Mouse (Mus musculus): ENCODE results near the gene Wdr78.
A peak's percentile ranks its signal among the peaks of the same experiment; 100 is the strongest.

The Wdr78 gene

GRCm38 (mm10) chr4:103114184-103115111 lies at the start of gene Wdr78, which contains the start of gene Mier1:
TSS of gene Wdr78 (minus strand) at chr4:103114555.
TSS of gene Mier1 (plus strand) at chr4:103114390.
- peak; percentile 98 for DNase-seq

DNA sequence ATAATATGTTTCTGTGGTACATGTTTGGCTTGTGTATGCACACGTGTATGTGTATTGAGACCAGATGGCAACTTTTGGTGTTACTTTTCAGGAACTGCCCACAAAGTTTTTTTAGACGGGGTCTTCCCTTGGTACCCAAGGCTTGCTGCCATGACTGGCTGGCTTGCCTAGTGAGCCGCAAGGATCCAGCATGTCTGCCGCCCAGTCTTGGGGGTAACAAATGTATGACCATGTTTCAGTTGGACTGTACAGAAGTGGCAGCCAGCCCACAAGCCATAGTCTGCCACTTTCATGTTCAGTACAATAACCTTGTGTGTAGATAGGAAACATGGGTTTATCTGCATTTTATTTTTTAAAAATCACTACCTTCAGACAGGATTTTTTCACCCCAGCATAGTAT lies 44.4 kb upstream of the Wdr78 start:
- no peak for DNase-seq

DNA sequence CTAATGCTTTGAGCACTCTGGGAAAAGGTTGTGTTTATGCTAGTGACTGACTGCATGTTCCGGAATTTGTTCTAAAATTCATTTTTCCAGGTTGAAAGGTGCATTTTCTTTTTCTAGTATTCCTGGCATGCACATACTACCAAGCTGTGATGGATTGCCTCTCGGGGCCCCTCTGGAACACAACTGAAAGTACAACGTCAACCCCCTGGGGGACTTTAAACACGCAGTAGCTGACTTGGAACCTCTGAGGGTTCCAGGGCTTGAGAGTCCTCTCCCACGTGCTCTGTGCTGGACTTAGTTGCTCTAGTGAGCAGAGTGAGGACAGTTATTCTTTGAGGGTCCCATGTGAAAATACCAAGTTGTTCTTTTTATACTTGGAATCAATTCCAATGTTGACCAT lies 37.6 kb upstream of the Wdr78 start:
- no peak for DNase-seq

DNA sequence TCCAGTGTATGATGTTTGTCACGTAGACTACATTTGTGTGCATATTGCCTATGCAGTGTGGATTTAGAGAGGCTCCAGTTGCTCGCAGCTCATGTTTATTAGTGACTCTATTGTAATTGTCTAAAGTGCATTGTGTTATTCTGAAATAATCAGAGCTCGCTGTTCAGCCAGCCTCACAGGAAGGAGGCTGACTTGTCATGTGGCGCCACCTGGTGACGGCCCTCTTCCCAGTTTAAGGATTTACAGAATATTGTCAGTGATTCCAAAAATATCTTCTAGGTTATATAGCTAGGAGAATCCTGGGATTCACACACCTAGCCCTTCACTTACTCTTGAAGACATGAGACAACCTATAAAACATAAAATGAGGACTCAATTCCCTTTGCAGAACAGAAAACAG lies 32.0 kb upstream of the Wdr78 start:
- peak; percentile 91 for DNase-seq

- DNase-seq, result no peak
Observed at GRCm38 (mm10) chr4:103136946-103137345, 22.6 kb upstream of the Wdr78 start.

GRCm38 (mm10) chr4:103126533-103126932 lies 12.2 kb upstream of the Wdr78 start:
- DNase-seq, result no peak

DNA sequence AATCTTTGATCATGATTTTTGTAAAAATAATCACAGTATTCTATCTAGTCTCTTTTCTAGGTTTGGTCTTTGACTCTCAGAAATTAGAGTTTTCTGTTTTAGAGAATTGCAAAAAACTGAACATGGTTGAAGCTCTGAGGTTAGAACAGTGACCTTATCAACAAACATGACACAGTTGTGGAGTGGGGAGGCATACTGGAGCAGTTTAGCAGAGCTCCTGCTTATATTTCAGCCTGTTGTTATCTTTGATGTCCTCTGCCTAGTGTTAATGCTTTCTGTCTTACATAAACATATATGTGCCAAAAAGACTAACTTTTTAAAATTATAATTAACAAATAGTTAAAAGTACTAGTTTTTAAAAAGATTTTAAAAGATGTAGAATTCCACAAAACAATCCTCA lies 9.3 kb upstream of the Wdr78 start:
- DNase-seq, result no peak

GRCm38 (mm10) chr4:103123086-103123485 lies 8.7 kb upstream of the Wdr78 start:
- no peak for DNase-seq

DNA sequence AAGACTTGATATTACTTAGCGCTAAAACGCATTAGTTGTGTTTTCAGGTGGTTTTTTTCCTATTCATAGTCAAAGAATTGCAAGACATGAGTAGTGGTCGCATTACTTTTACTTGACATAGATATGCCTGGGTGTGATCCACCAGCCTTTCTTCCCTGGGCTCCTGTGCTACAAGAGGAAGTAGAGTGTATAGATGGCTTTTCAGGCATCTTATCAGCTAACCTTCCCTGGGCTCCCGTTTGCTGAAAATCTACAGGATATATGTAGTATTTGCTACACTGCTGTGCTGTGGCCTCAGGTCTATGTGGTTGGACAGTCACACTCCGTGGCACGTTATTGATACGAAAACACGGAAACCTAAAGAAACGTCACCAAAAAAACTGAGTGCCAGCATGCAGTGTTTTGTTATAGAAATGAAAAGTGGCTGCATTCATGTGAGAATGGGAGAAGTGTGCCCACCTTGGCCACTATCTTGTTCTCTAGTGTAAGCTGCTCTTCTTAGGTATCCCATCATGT lies 6.6 kb upstream of the Wdr78 start:
- no peak for DNase-seq

DNA sequence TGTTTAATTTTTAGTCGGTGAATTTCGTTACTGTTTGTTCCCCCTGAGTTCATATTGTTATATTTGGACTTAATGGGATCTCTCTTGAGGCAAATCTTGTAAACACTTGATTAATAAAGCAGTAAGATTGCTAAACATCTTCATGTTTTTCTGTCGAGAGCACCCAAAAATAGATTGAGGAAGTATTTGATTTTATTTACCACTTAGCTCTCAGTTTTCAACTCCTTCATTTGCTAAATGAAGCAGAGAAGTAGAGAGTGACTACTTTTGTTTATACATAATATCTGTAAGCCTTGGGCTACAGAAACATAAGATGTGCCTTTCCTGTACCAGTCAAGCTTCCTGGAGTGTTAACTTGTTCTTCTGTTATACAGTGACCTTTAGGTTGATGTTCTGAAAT lies 6.0 kb upstream of the Wdr78 start:
- DNase-seq, result no peak

GRCm38 (mm10) chr4:103120028-103120384 lies 5.7 kb upstream of the Wdr78 start:
- no peak for DNase-seq

DNA sequence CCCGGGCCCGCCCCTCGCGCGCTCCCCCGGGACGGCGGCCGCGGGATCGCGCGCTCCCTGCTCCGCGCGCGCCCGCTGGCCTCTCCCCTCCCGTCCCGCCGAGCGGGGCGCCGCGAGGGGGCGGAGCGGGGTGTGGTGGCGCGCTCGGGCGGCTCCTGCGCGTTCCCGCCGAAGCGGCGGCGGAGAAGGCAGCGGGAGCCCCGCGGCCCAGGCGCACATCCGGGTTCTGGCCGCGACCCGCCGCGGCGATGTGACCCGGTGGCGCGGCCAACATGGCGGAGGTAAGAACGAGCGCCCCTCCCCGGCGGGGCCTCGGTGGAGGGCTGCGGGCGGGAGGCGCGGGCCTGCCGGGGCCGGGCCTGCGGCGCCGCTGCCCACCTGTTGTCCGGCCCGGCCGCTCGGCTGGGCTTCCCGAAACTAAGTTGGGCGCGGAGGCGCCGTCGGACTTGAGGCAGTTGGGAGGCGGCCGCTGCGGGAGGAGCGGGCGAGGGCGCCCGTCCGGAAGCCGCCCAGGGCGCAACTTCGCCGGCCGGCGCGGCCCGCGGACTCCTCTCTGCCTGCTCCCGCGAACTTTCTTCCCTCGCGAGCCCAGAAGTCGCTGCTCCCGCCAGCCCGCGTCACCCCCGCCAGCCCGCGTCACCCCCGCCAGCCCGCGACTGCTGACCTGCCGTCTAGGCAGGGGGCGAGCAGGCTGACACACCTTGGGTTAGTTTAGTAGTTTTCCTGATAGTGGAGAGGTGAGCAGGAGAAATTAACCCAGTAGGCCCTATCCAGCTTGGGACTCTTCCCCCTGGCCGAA lies 5.1 kb upstream of the Wdr78 start:
- peak; percentile 90 for DNase-seq

- DNase-seq, result no peak
Observed at GRCm38 (mm10) chr4:103118888-103119228, 4.5 kb upstream of the Wdr78 start.

DNA sequence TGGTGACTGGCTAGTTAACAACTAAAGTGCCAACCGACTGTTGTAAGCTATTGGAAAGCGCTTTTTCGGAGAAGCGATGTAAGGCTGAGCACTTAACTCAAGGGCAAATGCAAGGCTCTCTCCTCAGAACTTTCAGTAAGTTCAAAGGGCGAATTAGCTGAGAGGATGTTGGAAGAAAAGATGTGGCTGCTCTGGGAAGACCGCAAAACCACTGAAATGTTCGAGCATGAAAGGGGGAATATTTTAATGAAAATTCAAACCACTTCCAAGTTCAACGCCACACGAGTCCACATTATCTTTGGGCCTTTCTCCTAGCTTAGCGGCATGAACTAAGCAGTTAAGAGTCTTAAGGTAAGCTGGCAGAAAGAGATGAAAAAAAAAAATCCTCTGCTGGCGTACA lies 953 bp downstream of the Wdr78 start:
- DNase-seq, result no peak

- DNase-seq, result no peak
Observed at GRCm38 (mm10) chr4:103112651-103113050, 1.7 kb downstream of the Wdr78 start.

- DNase-seq, result no peak
Observed at GRCm38 (mm10) chr4:103098532-103098931, 15.8 kb downstream of the Wdr78 start.

GRCm38 (mm10) chr4:103095921-103096320 lies 18.4 kb downstream of the Wdr78 start:
- DNase-seq, result no peak

DNA sequence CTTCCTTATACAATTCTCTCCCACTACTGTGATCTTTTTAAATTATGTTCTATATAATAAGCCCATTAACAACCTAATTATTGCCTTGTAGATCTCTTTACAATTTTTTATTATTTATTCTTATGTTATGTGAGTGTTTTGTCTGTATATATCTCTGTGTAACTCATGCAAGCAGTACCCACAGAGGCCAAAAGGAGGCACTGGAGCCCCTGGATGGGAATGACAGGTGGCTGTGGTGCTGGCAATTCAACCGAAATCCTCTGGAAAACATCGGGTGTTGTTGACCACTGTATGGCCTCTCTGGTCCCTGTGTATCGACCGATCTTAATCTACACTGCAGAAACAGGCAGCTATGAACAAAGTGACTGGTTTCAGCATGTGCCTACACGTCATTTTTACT lies 29.1 kb downstream of the Wdr78 start:
- no peak for DNase-seq

- DNase-seq, result no peak
Observed at GRCm38 (mm10) chr4:103070631-103071030, 43.7 kb downstream of the Wdr78 start.

DNA sequence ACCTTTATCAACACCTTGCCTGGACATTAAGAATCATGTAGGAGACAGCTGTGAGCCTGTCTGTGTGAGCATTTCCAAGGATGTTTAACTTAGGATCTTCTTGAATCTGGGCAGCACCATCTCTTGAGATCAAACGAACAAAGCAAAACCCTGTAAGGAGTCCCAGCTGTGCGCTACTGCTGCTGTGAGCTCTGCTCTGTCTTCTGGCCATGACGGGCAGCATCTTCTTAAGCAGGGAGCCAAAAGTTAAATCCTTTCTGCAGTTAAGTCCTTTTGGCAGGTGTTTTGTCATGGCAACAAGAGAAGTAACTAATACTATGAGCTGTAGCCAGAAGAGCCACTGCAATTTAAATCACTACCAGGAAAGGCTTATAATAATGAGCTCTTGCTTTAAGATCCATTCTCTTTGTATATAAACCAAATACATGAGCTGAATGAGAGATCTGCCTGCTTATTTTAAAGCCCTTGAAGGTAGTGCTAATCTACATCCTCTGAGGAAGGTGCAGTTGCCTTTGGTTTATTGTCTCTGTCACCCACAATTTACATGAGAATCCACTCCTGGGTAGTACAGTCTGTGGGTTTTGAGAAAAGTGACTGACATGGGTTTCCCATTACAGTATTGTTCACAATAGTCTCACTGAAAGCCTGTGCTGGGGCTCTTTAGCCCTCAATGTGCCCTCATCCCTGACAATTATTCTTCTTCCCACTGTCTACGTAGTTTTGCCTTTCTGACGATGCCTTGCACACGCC lies 46.3 kb downstream of the Wdr78 start:
- DNase-seq, result no peak

DNA sequence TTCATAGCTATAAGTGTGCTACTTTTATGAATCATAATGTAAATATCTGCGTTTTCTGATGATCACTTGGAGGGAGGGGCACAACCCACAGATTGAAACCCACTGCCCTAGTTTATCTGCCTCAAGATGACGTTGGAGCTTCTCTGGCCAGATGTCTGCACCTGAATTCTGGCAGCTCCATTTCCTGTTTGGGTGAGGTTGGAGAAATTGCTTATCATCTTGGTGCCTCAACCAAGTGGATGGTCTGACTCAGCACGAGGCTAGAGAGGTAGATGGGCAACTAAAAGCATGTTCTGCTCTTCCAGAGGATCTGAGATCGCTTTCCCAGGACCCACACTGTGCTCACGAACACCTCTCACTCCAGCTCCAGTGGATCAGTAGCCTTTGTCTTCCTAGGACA lies 49.4 kb downstream of the Wdr78 start:
- DNase-seq, result no peak

DNA sequence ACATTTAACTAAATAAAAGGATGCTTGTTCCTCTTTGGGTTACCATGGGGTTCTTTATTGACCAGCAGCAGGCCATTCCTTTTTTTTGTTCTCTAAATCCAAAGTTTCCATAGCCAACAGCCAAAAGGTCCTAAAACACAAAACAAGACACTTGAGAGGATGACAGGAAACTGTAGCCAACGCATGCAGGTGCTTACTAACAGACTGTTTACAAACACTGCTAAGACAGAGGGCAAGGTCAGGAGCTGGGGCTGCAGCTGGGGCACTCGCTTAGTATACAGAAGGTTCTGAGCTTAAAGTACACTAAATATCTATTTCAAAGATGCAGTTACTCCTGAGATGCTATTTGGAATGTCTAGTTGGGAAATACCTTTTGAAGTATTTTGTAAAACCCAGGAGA lies 49.9 kb downstream of the Wdr78 start:
- DNase-seq, result no peak

- DNase-seq, result no peak
Observed at GRCm38 (mm10) chr4:103056909-103057308, 57.4 kb downstream of the Wdr78 start.

All from kidney, postnatal 10 days (tissue).